Mouse (Mus musculus) small intestine, adult 2 months (tissue): ENCODE measurements at regions not wholly inside any gene's neighbourhood (a gene's known extent, or its start where the extent isn't known, plus 50 kb on each side); places are given as distances from the start of the nearest gene placed in this dataset.

Experiments
- CTCF ChIP-seq: fragments of 200-500 bp; IDR thresholded peaks from 2 replicates; pipeline ENCODE4 v1.5.1; 2012; ENCODE audit warnings: low read depth, mild to moderate bottlenecking, control low read depth, inconsistent platforms, low read length, moderate library complexity, mixed read lengths; ENCODE audit not compliant: insufficient replicate concordance, insufficient read length; ENCODE audit errors: extremely low read depth
- POLR2A ChIP-seq: fragments of 200-500 bp; IDR thresholded peaks from 2 replicates; pipeline ENCODE4 v1.6.1; 2012; ENCODE audit warnings: low read depth, mild to moderate bottlenecking, control low read depth, inconsistent platforms, low read length, moderate library complexity

DNA sequence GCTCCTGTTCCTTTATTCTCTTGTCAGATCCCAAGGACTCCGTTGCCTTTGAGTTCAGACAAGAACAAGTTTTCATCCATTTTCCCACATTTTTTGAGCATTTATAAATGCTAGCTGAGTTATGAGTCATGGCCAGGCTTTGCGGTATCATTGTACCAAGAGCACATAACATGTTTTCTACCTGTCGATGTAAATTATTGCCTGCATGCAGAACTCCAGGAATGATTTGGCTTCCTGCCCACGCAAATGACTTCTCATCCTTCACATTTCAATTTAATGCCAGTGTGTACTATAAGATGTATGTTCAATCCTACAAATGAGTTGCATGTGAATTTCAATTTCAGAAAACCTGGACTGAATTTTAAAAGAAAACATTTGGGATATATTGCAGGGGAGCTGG is 285.0 kb upstream of the Rbms1 start:
- TF ChIP-seq POLR2A (no peak), CTCF (no peak)
